Mouse (Mus musculus): ENCODE measurements around the gene Nt5c1b.

Nt5c1b gene

DNA sequence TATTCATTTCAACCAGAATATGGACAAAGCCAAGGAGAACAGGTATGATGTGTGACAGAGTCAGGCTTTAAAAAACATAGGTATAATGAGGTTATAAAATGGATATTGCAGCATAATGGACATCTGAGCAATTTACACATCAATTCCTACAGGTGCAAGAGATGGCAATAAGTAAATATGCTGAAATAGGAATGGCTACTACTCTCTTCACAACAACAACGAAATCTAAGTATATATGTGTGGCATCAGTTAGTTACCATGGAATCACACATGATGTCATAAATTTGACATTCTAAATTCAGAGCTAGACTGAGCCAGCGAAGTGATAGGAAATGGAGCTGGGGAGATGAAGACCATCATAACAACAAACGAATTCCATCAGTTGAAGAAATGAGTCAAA lies at the start of gene Nt5c1b:
Nt5c1b (plus strand) TSS at position 301 of the 400 bp plus-strand sequence.
- DNase-seq = no peak

- no peak for DNase-seq
These were observed 42.1 kb upstream of the Nt5c1b start for GRCm38 (mm10) chr12:10327651-10328050.

- DNase-seq = no peak
These were observed 40.3 kb upstream of the Nt5c1b start for GRCm38 (mm10) chr12:10329460-10329859.

- no peak for DNase-seq
These were observed 29.2 kb upstream of the Nt5c1b start for GRCm38 (mm10) chr12:10340604-10341003.

DNA sequence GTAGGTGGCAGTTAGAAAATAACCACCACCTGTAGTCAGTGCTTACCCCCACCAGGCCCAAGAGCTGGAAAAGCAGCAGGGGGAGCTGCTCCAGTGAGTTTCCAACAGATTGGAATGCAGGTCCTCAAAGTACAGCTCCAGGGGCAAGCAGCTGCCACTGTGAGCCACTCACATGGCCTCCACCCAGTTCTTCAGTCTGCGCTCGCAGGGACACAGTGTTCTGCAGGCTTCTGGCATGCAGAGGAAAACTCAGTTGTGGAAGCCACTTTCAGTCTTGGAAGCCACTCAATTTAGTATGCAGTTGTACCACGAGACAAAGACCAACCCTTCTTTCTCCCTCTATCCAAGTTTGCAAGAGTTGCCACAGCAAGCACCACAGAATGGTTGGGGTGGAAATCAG lies 19.1 kb upstream of the Nt5c1b start:
- no peak for DNase-seq

DNA sequence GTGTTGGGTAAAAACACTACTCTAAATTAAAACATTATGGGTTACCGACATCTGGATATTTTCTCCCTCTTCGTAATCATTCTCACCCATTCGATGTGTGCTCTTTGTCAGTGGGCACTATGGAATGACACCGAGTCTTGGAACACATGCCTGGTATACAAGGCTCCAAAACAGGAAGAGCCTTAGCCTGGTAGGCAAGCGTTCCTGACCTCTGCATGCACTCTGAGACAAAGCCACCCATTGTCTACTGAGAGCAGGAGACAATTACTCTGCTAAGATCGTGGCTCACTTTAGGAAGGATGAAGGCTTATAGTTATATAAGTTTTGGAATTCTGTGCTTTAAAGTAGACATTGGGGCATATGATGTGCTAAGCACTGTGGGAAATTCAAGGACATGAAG lies 12.0 kb upstream of the Nt5c1b start:
- no peak for DNase-seq

DNA sequence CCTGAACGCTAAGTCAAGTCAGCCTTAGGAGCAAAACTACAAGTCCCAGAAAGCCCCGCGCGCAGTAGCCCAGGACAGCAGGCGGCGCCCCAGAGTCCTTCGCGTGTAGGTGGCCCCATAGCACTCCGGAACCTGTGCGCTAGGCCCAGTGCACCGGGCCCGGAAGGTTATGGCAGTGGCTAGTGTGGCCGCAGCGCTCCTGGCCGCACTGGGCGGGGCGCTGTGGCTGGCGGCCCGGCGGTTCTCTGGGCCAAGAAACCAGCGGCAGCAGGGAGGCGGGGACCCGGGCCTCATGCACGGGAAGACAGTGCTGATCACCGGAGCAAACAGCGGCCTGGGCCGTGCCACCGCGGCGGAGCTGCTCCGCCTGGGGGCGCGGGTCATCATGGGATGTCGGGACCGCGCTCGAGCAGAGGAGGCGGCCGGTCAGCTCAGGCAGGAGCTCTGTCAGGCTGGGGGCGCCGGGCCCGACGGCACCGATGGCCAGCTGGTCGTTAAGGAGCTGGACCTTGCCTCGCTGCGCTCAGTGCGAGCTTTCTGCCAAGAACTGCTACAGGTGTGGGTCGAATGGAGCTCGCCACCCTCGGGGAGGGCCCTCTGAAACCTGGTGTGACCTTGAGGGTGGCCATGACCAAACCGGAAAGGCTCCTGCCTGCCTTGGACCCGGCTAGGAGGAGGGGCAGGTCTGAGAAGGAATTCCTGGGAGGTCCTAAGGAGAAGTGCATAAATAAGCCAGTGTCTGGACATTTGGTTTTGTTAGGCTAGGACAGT lies 21.1 kb downstream of the Nt5c1b start, which contains the start of gene Rdh14:
Rdh14 (plus strand) TSS at position 102 of the 771 bp plus-strand sequence.
- DNase-seq = peak; percentile 98

- DNase-seq = no peak
These were observed 31.0 kb downstream of the Nt5c1b start for GRCm38 (mm10) chr12:10400788-10401187.

- no peak for DNase-seq
These were observed 32.8 kb downstream of the Nt5c1b start for GRCm38 (mm10) chr12:10402421-10403115.

DNA sequence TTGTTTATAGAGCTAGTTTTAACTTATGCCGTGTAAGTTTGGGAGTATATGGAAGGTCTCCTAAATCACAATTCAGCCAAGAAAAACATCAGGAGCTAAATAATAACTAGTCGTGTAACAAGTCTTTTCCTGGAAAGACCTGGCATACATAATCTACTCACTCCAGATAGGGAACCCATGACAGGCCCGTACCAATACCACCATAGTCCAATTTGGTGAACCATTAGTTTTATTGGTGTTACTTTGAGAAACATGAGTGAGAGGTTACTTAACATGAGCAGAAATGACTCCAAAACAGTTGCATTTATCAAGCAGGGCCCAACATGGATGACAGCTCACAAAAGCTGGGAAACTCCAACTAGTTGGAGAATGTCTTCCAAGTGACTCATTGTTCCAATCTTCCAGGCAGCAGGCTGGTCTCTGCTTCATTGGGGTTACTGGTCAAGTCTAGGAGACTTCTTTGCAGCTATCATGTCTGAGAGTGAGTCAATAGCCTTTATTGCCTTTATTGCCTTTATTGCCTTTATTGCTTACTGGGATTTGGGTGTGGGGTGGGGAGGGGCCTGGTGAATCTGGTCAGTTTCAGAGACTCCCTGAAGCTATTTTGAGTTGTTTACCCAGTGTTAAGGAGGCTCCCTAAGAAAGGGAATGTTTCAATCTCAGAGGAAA lies 40.9 kb downstream of the Nt5c1b start:
- DNase-seq = no peak

DNA sequence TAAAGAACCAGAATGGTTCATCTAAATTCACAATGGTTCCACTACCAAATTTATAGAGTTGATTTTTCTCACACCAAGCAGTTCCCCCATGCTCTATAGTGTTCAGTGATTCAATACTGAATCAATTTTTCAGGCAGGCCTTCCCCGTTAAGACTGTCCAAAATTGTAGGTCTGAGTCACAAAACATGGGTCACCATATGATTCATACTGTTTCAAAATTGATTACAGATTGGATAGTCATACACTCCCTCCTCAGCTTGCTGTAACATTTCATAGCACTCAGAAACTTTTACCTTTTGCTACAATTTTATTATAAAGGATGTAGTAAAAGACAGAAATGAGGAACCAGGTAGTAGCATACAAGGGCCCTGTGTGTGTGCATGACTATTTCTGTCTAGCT lies 41.7 kb downstream of the Nt5c1b start:
- DNase-seq = no peak

GRCm38 (mm10) chr12:10422347-10422746 lies 52.6 kb downstream of the Nt5c1b start:
- no peak for DNase-seq

DNA sequence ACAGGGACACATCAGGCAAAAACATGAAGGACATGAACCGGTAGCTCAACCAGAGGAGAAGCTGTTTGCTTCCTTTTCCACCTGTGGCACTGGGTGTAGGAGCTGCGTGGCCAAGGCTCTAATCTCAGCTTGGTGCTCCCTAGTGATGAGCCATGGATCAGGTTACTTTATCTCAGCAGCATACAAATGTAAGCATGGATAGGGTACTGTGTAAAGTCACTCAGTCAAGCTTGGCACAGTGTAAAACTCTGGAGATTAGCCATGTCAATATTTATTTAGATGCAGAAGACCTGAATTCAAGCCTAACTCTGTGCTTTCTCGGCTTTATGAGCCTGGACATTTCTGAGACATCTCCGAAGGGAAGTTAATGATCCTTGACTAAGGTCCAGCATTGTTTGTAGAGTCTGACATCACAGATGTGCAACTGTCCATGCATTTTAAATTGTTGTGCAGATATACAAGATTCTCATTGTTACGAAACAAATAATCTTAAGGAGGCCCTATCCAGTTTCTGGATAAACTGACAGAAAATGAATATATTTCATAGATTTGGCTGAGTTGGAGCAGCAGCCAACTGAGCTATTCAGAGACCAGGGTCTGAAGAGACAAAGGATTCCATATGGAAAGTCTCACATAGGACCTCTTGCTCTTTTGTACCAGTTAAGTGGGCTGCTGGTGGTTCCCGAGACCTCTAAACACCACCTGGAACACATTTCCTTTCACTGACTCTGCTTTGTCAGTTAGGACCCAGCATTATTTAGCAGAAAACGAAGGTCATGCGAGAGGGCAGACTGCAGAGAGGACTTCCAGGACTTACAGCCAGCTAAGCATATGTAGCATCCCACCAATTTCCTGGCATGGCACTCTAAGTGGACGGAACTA lies 56.5 kb downstream of the Nt5c1b start:
- no peak for DNase-seq

DNA sequence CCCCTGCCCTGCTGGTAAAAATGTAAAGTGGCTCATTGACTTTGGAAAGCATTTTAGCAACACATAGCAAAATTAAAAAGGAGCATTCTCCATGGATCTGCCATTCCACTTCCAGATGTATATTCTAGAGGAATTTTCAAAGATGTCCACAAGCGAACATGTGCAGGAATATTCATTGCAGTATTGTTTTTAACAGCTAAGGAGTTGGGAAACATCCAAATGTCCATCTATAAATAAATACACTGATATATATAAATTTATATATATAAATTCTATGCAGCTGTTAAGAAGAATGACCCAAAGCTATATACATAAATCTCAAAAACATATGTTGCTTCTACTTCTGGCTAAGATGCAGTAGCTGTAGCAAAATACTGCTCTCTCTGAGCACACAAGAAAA lies 61.2 kb downstream of the Nt5c1b start:
- DNase-seq = no peak

DNA sequence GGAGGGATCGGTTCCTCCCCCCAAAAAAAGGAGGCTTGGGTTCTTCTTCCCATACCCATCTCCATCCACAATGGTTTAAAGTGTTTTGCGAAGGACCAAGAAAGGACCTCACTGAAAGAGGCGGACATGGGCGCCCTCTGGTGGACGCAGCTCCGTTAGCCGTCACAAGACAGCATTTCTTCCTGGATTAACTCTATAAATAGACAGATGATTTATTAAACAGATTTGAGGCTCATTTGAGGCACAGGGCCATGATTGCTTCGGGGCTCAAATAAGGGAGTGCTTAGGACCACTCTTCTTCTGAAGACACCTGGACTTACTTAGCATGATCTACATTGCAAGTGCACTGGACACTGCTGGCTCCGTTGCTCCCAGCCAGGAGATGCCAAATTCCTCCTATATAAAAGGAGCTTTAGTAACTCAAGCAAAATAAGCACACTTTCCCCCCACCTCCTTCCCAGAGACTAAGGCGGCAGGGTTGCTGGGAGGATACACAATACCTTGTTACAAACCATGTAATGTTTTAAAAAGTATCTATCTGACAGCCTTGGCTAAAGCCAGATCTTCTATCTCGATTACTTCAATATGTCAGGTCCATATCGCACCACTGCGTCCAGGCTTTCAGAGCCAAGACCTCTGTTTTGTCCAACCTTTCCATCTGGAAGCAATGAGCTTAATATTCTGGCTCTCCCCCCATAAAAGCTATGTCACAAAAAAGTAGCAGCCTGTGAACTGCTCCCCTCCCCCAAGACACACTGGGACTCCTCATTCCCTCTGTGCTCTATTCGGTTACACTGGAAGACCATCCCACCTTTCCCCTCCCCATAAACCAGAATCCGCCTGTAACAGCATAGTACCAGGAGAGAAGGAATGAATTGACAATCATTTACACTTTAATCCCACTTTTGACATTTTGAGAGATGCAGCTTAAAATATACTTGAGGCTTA lies 68.6 kb downstream of the Nt5c1b start:
- DNase-seq = peak; percentile 83
